Mouse (Mus musculus) hindbrain, embryonic 12.5 days (tissue): ENCODE data around the gene Tpte. TPM values are rescaled to one million over a fixed set of nuclear protein-coding genes. Genes with fewer than 3 reads are reported as not detected.

ENCODE experiments used
- ATAC-seq: fragments of 200-750 bp; cut with Nextera tagmentation; 2 replicates; pipeline ENCODE4 v1.8.0; 2017; ENCODE audit warnings: moderate TSS enrichment; ENCODE audit not compliant: low FRiP score
- H3K27ac ChIP-seq: fragments of 300-500 bp; sonication (generic); 2 replicates; pipeline ENCODE4 v1.5.1; 2016; ENCODE audit warnings: mild to moderate bottlenecking
- H3K27me3 ChIP-seq: fragments of 300-500 bp; sonication (generic); 2 replicates; pipeline ENCODE4 v1.6.1; 2016; ENCODE audit warnings: mild to moderate bottlenecking
- H3K36me3 ChIP-seq: fragments of 300-500 bp; sonication (generic); 2 replicates; pipeline ENCODE4 v1.6.1; 2016; ENCODE audit warnings: mild to moderate bottlenecking
- H3K4me1 ChIP-seq: fragments of 300-500 bp; sonication (generic); 2 replicates; pipeline ENCODE4 v1.6.1; 2016
- H3K4me2 ChIP-seq: fragments of 300-500 bp; sonication (generic); replicated peaks from 2 replicates; pipeline ENCODE4 v1.6.1; 2016; ENCODE audit warnings: mild to moderate bottlenecking
- H3K4me3 ChIP-seq: fragments of 300-500 bp; sonication (generic); 2 replicates; pipeline ENCODE4 v1.5.1; 2016; ENCODE audit warnings: mild to moderate bottlenecking
- H3K9ac ChIP-seq: fragments of 300-500 bp; sonication (generic); 2 replicates; pipeline ENCODE4 v1.6.1; 2016; ENCODE audit warnings: mild to moderate bottlenecking, moderate library complexity
- H3K9me3 ChIP-seq: fragments of 300-500 bp; sonication (generic); replicated peaks from 2 replicates; pipeline ENCODE4 v1.6.1; 2016; ENCODE audit warnings: mild to moderate bottlenecking
- whole genome bisulfite sequencing: fragments of 180-500 bp; shearing (Covaris S2); methylation state at CpG from one replicate; pipeline ENCODE4 v1.1.7; 2016; 5-methylcytosine and 5-hydroxymethylcytosine counted together
- polyA plus RNA-seq: library from polyadenylated mRNA; unstranded; fragments of >200 nt; fragmentation: Nextera tagmentation; extraction: Ambion mirVana; gene quantifications from 2 replicates; pipeline ENCODE4 v1.2.1, GENCODE M21; 2016

Tpte gene
- not detected in 2 replicates for polyA plus RNA-seq

- Histone ChIP-seq H3K9ac (no peak within 1 kb of the TSS), H3K4me2 (no peak within 1 kb of the TSS), H3K4me1 (no peaks in the 10 kb centered on the region), H3K9me3 (no peaks in the 10 kb centered on the region; the same call in 1 of the 2 replicates), H3K27me3 (no peaks in the 10 kb centered on the region), H3K27ac (no peak within 1 kb of the TSS), H3K36me3 (no peaks in the 10 kb centered on the region), H3K4me3 (no peak within 1 kb of the TSS)
- 70% methylated on average over 2 of the region's 2 CpGs for WGBS
- ATAC-seq: no peak
Observed at GRCm38 (mm10) chr8:22282999-22283491, at the start of gene Tpte. Gene Tpte, plus strand, starts transcription at chr8:22283441.

- Histone ChIP-seq H3K27ac (no peak overlapping the region), H3K9ac (no peak overlapping the region), H3K4me1 (no peaks in the 10 kb centered on the region), H3K4me2 (no peak overlapping the region), H3K9me3 (no peaks in the 10 kb centered on the region), H3K4me3 (no peak overlapping the region), H3K36me3 (no peaks in the 10 kb centered on the region), H3K27me3 (no peaks in the 10 kb centered on the region)
- ATAC-seq: no peak
- WGBS: 89% methylated on average over 9 of the region's 9 CpGs
Observed at GRCm38 (mm10) chr8:22242986-22243385, 40.3 kb upstream of the Tpte start.

GRCm38 (mm10) chr8:22245663-22246062 is 37.6 kb upstream of the Tpte start:
- Histone ChIP-seq H3K27me3 (no peaks in the 10 kb centered on the region), H3K9me3 (no peaks in the 10 kb centered on the region), H3K27ac (no peak overlapping the region), H3K9ac (no peak overlapping the region), H3K4me2 (no peak overlapping the region), H3K4me1 (no peaks in the 10 kb centered on the region), H3K36me3 (no peaks in the 10 kb centered on the region), H3K4me3 (no peak overlapping the region)
- ATAC-seq: no peak
- WGBS: 78% methylated on average over 1 of the region's 1 CpGs

GRCm38 (mm10) chr8:22247956-22248355 is 35.3 kb upstream of the Tpte start:
- no peak overlapping the region for H3K4me3 ChIP-seq
- 76% methylated on average over 12 of the region's 12 CpGs for WGBS
- H3K4me1 ChIP-seq: no peaks in the 10 kb centered on the region
- no peaks in the 10 kb centered on the region for H3K27me3 ChIP-seq
- no peaks in the 10 kb centered on the region for H3K36me3 ChIP-seq
- H3K9me3 ChIP-seq: no peaks in the 10 kb centered on the region
- H3K27ac ChIP-seq: no peak overlapping the region
- no peak overlapping the region for H3K9ac ChIP-seq
- H3K4me2 ChIP-seq: no peak overlapping the region
- ATAC-seq: no peak

- H3K27ac ChIP-seq: no peak overlapping the region
- H3K9me3 ChIP-seq: no peaks in the 10 kb centered on the region; the same call in 1 of the 2 replicates
- ATAC-seq: no peak
- WGBS: 85% methylated on average over 9 of the region's 9 CpGs
- no peaks in the 10 kb centered on the region for H3K27me3 ChIP-seq
- H3K36me3 ChIP-seq: no peaks in the 10 kb centered on the region
- no peaks in the 10 kb centered on the region for H3K4me1 ChIP-seq
- no peak overlapping the region for H3K9ac ChIP-seq
- H3K4me2 ChIP-seq: no peak overlapping the region
- H3K4me3 ChIP-seq: no peak overlapping the region
Observed at GRCm38 (mm10) chr8:22249080-22249479, 34.2 kb upstream of the Tpte start.

GRCm38 (mm10) chr8:22258946-22259450 is 24.2 kb upstream of the Tpte start:
- ATAC-seq: no peak
- no peak overlapping the region for H3K4me3 ChIP-seq
- H3K36me3 ChIP-seq: no peaks in the 10 kb centered on the region
- H3K9me3 ChIP-seq: no peaks in the 10 kb centered on the region; the same call in 1 of the 2 replicates
- 86% methylated on average over 18 of the region's 18 CpGs for WGBS
- H3K4me2 ChIP-seq: no peak overlapping the region
- no peaks in the 10 kb centered on the region for H3K27me3 ChIP-seq
- no peak overlapping the region for H3K9ac ChIP-seq
- no peak overlapping the region for H3K27ac ChIP-seq
- H3K4me1 ChIP-seq: no peaks in the 10 kb centered on the region

GRCm38 (mm10) chr8:22259531-22259930 is 23.7 kb upstream of the Tpte start:
- 78% methylated on average over 12 of the region's 12 CpGs for WGBS
- ATAC-seq: no peak
- Histone ChIP-seq H3K36me3 (no peaks in the 10 kb centered on the region), H3K27me3 (no peaks in the 10 kb centered on the region), H3K9ac (no peak overlapping the region), H3K4me1 (no peaks in the 10 kb centered on the region), H3K27ac (no peak overlapping the region), H3K9me3 (no peaks in the 10 kb centered on the region), H3K4me3 (no peak overlapping the region), H3K4me2 (no peak overlapping the region)

- Histone ChIP-seq H3K9me3 (no peaks in the 10 kb centered on the region), H3K27ac (no peak overlapping the region), H3K4me1 (no peaks in the 10 kb centered on the region), H3K36me3 (no peaks in the 10 kb centered on the region), H3K4me2 (no peak overlapping the region), H3K27me3 (no peaks in the 10 kb centered on the region), H3K9ac (no peak overlapping the region), H3K4me3 (no peak overlapping the region)
- ATAC-seq: no peak
- 62% methylated on average over 9 of the region's 9 CpGs for WGBS
Observed at GRCm38 (mm10) chr8:22260091-22260722, 23.0 kb upstream of the Tpte start.

- Histone ChIP-seq H3K4me3 (no peak overlapping the region), H3K9me3 (no peaks in the 10 kb centered on the region), H3K27me3 (no peaks in the 10 kb centered on the region), H3K27ac (no peak overlapping the region), H3K9ac (no peak overlapping the region), H3K36me3 (no peaks in the 10 kb centered on the region), H3K4me1 (no peaks in the 10 kb centered on the region), H3K4me2 (no peak overlapping the region)
- ATAC-seq: no peak
- WGBS: 95% methylated on average over 3 of the region's 3 CpGs
Observed at GRCm38 (mm10) chr8:22262267-22262666, 21.0 kb upstream of the Tpte start.

GRCm38 (mm10) chr8:22264292-22264691 is 18.9 kb upstream of the Tpte start:
- no peak overlapping the region for H3K27ac ChIP-seq
- no peak overlapping the region for H3K4me2 ChIP-seq
- H3K36me3 ChIP-seq: no peaks in the 10 kb centered on the region
- whole genome bisulfite sequencing: 88% methylated on average over 6 of the region's 6 CpGs
- no peaks in the 10 kb centered on the region for H3K9me3 ChIP-seq
- no peak for ATAC-seq
- no peak overlapping the region for H3K4me3 ChIP-seq
- H3K9ac ChIP-seq: no peak overlapping the region
- H3K27me3 ChIP-seq: no peaks in the 10 kb centered on the region
- no peaks in the 10 kb centered on the region for H3K4me1 ChIP-seq

GRCm38 (mm10) chr8:22264787-22265186 is 18.5 kb upstream of the Tpte start:
- 89% methylated on average over 6 of the region's 6 CpGs for WGBS
- H3K9me3 ChIP-seq: no peaks in the 10 kb centered on the region
- H3K9ac ChIP-seq: no peak overlapping the region
- no peaks in the 10 kb centered on the region for H3K36me3 ChIP-seq
- no peaks in the 10 kb centered on the region for H3K4me1 ChIP-seq
- H3K27ac ChIP-seq: no peak overlapping the region
- no peaks in the 10 kb centered on the region for H3K27me3 ChIP-seq
- no peak for ATAC-seq
- no peak overlapping the region for H3K4me2 ChIP-seq
- no peak overlapping the region for H3K4me3 ChIP-seq

- H3K9ac ChIP-seq: no peak overlapping the region
- H3K9me3 ChIP-seq: no peaks in the 10 kb centered on the region
- no peak overlapping the region for H3K4me2 ChIP-seq
- H3K27me3 ChIP-seq: no peaks in the 10 kb centered on the region
- no peak overlapping the region for H3K4me3 ChIP-seq
- 94% methylated on average over 1 of the region's 1 CpGs for WGBS
- ATAC-seq: no peak
- H3K27ac ChIP-seq: no peak overlapping the region
- H3K36me3 ChIP-seq: no peaks in the 10 kb centered on the region
- H3K4me1 ChIP-seq: no peaks in the 10 kb centered on the region
Observed at GRCm38 (mm10) chr8:22265194-22265593, 18.0 kb upstream of the Tpte start.

GRCm38 (mm10) chr8:22266809-22267208 is 16.4 kb upstream of the Tpte start:
- H3K4me2 ChIP-seq: no peak overlapping the region
- no peaks in the 10 kb centered on the region for H3K4me1 ChIP-seq
- H3K9me3 ChIP-seq: no peaks in the 10 kb centered on the region
- H3K4me3 ChIP-seq: no peak overlapping the region
- ATAC-seq: no peak
- WGBS: 92% methylated on average over 3 of the region's 3 CpGs
- no peaks in the 10 kb centered on the region for H3K27me3 ChIP-seq
- H3K27ac ChIP-seq: no peak overlapping the region
- H3K36me3 ChIP-seq: no peaks in the 10 kb centered on the region
- no peak overlapping the region for H3K9ac ChIP-seq
